Mouse (Mus musculus): ENCODE data around the gene Slc24a3. TPM values are rescaled to one million over a fixed set of nuclear protein-coding genes. Genes with fewer than 3 reads are reported as not detected.
A peak's percentile ranks its signal among the peaks of the same experiment; 100 is the strongest.

Gene Slc24a3
- polyA plus RNA-seq, 2 experiments from 2014 or later = 0.90 to 1.1 TPM

DNA sequence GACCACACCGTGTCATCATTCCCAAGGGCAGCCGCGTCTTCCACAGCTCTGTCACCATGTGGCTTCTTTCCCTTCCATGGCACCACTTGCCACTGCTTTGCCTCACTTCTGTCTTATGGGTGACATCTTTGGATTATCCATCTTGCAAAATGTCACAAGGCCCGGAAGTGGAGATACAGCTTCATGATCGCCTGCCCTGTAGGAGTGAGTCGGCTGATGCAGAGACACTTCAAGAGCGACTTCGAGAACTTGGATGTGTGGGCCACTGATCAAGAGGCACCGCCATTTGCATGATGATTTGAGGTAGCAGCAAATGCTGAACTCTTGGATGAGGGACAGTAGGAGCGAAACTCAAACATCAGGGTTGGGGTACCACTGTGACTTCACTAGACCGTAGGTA lies 46.0 kb downstream of the Slc24a3 start:
- no peak for ATAC-seq

- ATAC-seq = no peak
Observed at GRCm38 (mm10) chr2:145214086-145214831, 46.7 kb downstream of the Slc24a3 start.

DNA sequence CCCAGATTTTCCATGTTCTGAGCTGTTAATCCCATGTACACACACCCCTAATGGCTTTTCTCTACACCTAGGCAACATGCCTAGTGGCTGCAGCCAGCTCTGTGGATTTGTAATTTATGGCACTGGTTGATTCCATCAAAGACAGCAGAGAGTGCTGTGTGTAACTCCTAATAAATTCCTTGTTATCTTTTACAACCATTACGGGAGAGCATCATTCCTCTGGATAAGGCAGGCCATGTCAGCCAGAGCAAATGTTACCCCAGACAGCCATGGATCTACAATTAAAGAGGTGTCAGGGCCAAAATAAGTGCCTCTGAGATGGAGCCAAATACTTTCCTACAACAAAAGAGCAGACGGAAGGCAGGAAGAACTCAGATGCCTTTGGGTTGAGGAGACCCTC lies 49.0 kb downstream of the Slc24a3 start:
- ATAC-seq = no peak

- no peak for ATAC-seq
Observed at GRCm38 (mm10) chr2:145217422-145217821, 49.9 kb downstream of the Slc24a3 start.

DNA sequence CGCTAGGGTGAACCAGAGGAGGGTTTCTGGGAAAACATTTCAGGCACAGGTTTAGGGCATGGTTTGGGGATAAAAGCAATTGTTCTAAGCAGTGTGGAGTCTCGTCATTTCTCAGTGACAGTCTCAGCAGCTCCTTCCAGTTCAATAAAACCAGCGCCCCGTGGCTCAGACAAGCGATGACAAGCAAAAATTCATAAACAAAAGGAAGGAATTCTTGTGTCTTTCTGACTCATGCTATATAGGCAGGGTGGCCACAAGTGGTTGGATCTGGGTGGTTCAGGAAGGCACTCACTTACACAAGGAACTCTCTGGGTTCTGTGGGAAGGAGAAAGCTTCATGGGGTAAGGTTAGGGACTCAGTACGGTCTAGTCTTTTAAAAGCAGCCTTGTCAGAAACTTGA lies 51.7 kb downstream of the Slc24a3 start:
- no peak for ATAC-seq

GRCm38 (mm10) chr2:145223646-145224045 lies 56.1 kb downstream of the Slc24a3 start:
- no peak for ATAC-seq

DNA sequence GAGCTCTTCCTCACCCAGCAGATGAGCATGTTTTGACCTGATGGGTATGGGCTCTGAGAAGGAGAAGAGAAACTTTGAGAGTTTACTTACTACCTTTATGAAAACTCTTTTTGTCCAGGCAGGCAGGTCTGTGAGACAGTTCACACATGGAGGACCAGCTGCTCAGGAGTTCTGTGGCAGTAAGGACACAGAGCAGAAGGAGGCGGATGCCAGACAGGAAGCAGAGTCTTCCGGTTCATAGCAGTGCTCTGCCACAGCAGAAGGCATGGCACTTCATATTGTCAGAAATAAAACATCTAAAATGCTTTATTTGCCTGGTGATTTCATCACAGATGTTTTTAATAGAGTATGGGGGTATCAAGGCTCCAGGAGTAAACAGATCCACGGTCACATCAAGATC lies 58.1 kb downstream of the Slc24a3 start:
- peak; percentile 87 for ATAC-seq

DNA sequence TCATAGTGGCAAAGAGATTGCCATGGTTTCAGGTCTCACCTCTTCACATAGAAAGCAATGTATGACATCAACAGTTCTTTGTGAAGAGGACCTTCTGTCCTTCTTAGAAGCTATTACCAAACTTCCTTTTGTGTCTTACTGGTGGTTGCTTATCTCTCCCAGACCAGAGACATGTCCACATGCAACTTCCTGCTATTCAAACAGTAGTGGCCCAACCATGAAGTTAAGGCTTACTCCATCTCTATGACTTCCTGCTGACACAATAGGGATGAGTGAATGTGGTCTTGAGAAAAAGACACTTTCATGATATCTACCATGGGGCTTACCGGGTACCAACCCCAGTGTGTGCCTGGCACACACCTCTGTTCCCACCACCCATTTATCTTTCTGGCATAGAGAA lies 58.5 kb downstream of the Slc24a3 start:
- peak; percentile 59 for ATAC-seq

- no peak for ATAC-seq
Observed at GRCm38 (mm10) chr2:145227351-145227750, 59.8 kb downstream of the Slc24a3 start.

- ATAC-seq = no peak
Observed at GRCm38 (mm10) chr2:145232764-145233484, 65.4 kb downstream of the Slc24a3 start.

DNA sequence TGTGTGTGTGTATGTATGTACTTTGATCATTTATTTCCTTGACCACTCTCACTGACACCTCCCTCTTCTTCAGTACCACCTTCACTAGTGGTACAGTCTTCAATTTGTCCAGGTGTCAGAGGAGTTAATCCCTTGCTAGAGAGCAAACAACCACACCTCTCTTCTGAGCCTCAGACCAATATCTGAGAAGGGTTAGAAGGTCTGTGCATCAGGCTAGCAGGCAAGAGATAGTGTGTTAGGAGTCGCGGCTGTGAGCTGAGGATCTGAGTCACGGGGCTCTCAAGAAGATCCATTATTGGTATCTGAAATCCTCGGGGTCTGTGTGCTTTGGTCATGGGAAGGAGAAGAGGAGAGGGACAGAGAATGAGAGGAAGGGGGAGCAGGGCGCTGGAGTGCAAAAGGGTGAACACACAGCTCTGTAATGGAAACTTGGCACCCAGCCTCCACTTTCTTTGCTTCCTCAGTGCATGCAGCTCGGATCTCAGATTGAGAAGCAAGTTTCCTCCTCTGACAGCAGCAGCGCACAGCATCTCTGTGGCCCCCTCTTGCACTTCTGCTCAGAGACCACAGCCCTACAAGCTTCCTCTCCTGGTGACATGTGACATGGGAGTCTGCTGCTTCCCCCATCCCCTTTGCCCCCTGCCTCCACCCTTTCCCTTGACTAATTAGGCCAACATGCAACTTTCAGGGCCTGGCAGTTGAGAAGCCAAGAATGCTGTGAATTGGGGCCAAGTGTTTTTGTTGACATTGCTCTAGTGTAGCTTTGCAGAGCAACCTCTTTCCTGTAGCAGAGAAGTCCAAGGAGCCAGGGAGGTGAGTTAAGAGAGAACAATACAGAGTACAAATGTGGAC lies 66.2 kb downstream of the Slc24a3 start:
- ATAC-seq = peak; percentile 82

DNA sequence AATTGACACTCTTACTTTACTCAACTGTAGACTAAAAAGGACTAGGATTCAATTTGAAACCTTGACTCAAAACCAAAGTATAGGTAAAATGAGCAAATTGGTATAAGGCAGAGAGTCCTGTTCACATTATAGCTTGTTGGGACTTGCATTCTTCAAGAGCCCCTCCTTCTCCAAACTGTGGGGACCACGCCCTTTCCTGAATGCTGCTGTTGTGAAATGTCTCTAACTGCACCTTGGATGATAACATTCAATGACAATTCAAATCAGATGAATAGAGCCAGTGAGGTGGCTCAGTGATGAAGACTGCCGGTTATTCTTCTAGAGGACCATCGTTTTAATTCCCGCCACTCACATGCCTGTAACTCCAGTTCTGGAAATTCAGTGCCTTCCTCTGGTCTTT lies 78.8 kb downstream of the Slc24a3 start:
- ATAC-seq = no peak

DNA sequence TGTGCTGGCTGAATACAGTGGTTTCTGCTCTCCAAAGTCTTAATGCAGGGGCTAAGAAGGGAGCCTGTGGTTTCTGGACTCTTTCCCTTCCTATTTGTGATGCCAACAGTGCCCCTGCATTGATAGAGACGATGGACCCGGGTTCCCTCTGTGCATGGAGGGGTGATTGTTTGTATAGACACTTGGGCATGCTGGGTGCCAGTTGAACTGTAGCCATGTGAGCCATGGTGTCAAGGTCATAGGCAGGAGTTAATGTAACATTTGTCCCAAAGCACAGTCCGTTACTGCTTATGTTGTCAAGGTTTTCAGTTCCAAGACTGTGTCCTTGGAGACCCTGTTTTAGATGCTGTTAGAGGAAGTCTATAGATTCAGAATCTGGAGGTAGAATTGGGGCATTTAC lies 80.6 kb downstream of the Slc24a3 start:
- ATAC-seq = no peak

- ATAC-seq = no peak
Observed at GRCm38 (mm10) chr2:145257332-145257731, 89.8 kb downstream of the Slc24a3 start.

DNA sequence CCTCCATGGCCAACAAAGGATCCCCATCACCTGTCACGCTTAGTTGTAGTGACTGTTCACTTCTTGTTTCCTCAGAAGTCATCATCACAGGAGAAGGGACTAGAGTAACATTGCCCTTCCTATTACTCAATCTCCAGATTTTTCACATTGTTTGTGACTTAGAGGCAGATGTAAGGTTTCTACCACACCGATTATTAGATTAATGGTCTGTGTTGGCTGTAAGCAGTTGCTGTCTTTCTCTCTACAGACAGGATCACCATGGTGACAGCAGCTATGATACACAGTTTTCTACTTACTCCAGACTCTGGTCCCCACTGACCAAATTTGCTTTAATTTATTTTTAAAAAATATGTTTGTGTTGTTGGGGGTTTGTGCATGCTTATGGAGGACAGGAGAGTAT lies 90.3 kb downstream of the Slc24a3 start:
- no peak for ATAC-seq

- no peak for ATAC-seq
Observed at GRCm38 (mm10) chr2:145260574-145260973, 93.0 kb downstream of the Slc24a3 start.

DNA sequence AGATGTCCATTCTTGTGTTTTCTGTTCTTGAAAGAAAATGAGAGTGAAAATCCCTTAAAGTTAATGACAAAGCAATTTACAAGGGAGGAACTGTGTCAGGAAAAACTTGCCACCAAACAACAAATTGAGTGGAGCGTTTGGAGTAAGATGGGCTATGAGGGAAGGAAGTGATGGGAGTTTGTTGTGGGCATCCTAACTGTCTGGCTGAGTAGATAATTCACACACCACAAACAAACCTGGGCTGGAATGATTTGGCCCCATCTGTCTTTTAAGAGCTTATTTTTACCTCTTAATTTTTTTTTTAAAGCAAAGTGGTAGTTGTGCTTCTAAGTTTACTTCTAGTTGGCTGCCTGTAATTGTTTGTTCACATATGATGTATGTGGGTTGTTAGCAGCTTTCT lies 94.6 kb downstream of the Slc24a3 start:
- no peak for ATAC-seq

DNA sequence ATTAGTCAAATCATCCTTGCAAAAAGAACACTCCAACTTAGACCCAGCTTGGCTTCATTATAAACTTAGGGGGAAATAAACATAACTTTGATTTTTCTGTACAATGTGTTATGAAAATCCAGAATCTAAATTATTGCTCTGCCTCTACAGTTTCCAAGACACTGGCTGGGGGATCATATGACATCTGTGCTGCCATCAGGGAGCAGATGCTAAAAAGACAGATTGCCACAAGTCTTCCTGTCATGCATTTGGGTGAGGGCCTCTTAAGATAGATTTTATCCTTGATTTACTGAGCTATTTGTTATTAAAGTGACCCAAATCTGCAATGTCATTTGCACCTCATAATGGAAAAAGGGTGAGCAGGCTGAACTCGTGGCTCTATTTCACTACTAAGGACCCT lies 99.2 kb downstream of the Slc24a3 start:
- no peak for ATAC-seq

DNA sequence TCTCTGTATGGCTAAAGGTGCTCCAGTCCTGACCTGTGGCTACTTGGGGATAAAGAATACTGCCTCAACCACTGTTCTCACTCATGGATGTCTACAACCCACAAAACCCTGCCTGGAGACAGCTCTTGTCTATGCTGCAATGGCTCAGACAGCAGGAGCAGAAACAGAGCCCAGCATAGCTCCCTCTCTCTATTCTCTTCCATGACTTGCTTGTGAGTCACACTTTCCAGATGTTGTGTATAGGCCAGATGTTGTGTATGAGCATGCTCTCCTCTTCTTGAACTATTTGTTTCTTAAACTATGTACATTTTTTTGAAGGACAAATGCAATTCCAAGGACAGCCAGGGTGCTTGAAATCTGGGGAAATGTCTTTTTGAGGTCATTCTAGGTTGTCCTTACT lies 101.4 kb downstream of the Slc24a3 start:
- ATAC-seq = no peak

DNA sequence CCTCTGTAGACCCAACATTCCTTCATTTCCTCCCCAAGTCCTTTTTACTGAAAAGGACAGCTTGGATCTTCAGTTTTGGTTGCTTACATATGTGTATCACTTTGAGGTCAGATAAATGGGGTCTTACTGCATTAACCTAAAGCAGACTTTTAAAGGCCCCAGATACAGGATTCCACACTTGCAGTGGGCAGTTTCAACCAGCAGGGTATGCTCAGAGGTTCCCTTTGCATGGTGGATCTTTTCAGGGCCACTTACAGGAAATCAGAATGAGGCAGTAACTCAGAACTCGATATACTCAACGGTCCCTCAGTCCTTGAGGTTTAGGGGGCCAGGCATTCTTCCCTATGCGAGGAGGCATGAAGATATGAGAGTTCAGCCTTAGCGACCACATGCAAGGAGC lies 101.9 kb downstream of the Slc24a3 start:
- no peak for ATAC-seq

- ATAC-seq = no peak
Observed at GRCm38 (mm10) chr2:145274016-145274677, 106.6 kb downstream of the Slc24a3 start.

DNA sequence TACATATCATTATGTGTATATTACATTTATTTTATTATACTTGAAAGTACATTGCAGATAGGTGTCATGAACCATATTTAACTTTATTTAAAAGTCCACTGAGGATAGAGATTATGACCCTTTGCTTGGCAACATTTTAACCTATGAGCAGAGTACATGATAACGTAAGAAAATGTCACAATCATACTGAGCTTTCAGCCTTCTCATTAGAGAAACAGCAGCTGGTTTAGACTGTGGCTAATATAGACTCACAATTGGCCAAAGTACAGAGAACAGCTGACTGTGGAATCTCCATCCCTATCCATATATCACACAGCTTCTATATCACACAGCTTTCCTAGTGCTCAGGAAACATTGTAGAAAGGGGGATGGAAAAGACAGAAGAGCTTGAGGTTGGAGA lies 111.8 kb downstream of the Slc24a3 start:
- ATAC-seq = no peak

DNA sequence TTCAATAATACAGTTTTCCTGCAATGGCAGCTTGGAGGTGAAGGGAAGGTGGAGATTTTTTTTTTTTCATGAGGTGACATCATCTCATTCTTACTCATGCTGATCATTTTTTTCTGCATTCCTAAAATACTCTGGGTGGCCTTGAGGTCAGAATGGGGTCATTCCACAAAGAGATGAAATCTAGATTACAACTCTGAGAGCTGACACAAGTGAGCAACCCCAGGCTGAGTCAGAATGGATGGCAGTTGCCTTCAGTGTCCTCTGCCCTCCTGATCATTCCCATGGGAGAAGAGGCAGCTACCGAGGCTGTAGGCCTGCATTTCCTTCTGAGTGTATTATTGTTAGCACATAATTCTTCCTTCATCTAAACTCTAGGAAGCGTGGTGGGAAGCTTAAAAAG lies 116.2 kb downstream of the Slc24a3 start:
- ATAC-seq = no peak

Data from CD4-positive, CD25-positive, alpha-beta regulatory T cell, adult 4 months (primary cell).